Mouse (Mus musculus): ENCODE data around the gene Mrvi1. TPM values are rescaled to one million over a fixed set of nuclear protein-coding genes. Genes with fewer than 3 reads are reported as not detected.

Gene Mrvi1
- total and polyA plus RNA-seq, 2 experiments from 2014 or later, result 0.88 to 2.7 TPM

DNA sequence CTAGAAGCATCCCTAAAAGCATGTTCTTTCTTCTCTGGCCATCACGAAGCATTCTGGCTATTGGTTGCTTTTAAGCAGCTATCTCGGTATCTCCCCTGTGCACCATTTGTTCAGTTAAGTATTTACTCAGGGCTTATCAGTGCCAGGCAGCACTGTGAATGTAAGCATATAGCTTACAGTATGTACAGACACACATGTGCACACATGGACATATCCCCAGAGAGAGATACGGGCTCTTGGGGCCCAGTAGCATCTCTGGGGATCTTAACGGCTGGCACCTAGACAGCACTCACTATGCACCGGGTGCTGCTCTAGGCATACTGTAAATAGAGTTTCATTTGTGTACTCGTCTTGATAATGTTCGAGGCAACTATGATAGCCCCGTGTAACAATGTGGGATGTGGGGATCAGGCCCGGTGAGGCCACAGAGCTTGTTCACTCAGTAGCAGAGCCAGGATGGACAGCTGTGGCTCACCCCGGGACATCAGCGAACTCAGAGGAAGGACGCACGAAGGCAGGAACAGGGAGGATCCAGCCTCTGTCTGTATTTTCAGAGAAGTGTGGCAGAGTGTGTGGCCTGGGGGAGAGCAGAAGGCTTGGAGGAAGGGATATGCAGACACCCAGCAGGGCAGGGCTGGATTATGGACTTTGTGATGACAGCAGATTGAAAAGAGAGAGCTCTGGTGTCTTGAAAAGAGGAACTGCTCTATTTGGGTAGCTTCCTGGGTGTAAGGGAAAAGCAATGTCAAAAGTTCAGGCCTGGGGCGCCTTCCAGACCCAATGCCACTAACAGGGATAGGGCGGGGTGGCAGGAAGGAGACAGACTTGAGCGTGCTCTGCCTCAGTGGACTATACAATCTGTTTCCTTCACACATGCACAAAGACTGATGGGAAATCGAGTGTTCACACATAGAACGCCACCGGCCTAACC, 61.7 kb downstream of the Mrvi1 start:
- H3K27ac ChIP-seq (ENCODE audit: low read depth, low read length), result no peak overlapping the region
- no peaks in the 10 kb centered on the region for H3K36me3 ChIP-seq (ENCODE audit: insufficient read depth, low read length)
- no peak overlapping the region for H3K9ac ChIP-seq (replicated peaks; ENCODE audit: low read length, poor library complexity, severe bottlenecking)
- no peak for TF ChIP-seq CTCF (IDR thresholded peaks at IDR 0.05)
- ATAC-seq (ENCODE audit: low FRiP score), result no peak
- no peak overlapping the region for H3K4me2 ChIP-seq (ENCODE audit: low read depth, low read length, poor library complexity, severe bottlenecking)
- H3K4me3 ChIP-seq (ENCODE audit: low read depth, low read length), result no peak overlapping the region
- H3K27me3 ChIP-seq (ENCODE audit: insufficient read depth, low read length), result no peaks in the 10 kb centered on the region
- H3K4me1 ChIP-seq (ENCODE audit: insufficient read depth, low read length), result no peaks in the 10 kb centered on the region
- WGBS, result 76% methylated on average over 19 of the region's 19 CpGs
- H3K9me3 ChIP-seq (ENCODE audit: low read length), result no peaks in the 10 kb centered on the region
- no peak for DNase-seq (ENCODE audit: low spot score)

- DNase-seq (ENCODE audit: low spot score), result no peak
- WGBS, result 63% methylated on average over 3 of the region's 3 CpGs
- Histone ChIP-seq H3K4me3 (ENCODE audit: low read depth, low read length) (no peak overlapping the region), H3K4me1 (ENCODE audit: insufficient read depth, low read length) (no peaks in the 10 kb centered on the region), H3K27ac (ENCODE audit: low read depth, low read length) (no peak overlapping the region), H3K9me3 (ENCODE audit: low read length) (no peaks in the 10 kb centered on the region), H3K9ac (replicated peaks; ENCODE audit: low read length, poor library complexity, severe bottlenecking) (no peak overlapping the region), H3K27me3 (ENCODE audit: insufficient read depth, low read length) (no peaks in the 10 kb centered on the region), H3K4me2 (ENCODE audit: low read depth, low read length, poor library complexity, severe bottlenecking) (no peak overlapping the region), H3K36me3 (ENCODE audit: insufficient read depth, low read length) (no peaks in the 10 kb centered on the region)
- ATAC-seq (ENCODE audit: low FRiP score), result no peak
- no peak for TF ChIP-seq CTCF (IDR thresholded peaks at IDR 0.05)
These were observed 62.5 kb downstream of the Mrvi1 start for GRCm38 (mm10) chr7:110919721-110920120.

DNA sequence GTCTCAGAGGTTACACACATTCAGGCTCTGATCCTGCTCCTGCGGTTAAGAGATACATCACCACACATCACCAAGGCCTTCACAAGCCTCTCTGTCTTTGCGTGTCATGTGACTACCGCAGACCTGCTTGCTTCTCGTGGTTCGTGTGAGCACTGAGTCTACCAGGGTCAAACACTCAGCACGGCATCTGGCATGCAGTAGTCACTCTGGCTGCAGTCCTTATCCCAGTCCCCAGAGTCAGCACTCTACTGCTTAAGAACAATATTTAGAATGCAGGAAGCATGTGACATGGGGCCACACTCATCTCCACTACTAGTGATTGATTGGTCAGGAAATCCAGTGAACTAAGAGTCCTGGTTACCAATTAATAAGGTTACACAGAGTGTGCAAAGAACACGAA, 66.3 kb downstream of the Mrvi1 start:
- ATAC-seq (ENCODE audit: low FRiP score) (no peak), DNase-seq (ENCODE audit: low spot score) (no peak)
- no peak overlapping the region for H3K27ac ChIP-seq (ENCODE audit: low read depth, low read length)
- H3K4me2 ChIP-seq (ENCODE audit: low read depth, low read length, poor library complexity, severe bottlenecking), result no peak overlapping the region
- TF ChIP-seq CTCF (IDR thresholded peaks at IDR 0.05), result no peak
- 82% methylated on average over 7 of the region's 7 CpGs for WGBS
- no peak overlapping the region for H3K4me3 ChIP-seq (ENCODE audit: low read depth, low read length)
- H3K9ac ChIP-seq (replicated peaks; ENCODE audit: low read length, poor library complexity, severe bottlenecking), result no peak overlapping the region
- H3K27me3 ChIP-seq (ENCODE audit: insufficient read depth, low read length), result no peaks in the 10 kb centered on the region
- no peaks in the 10 kb centered on the region for H3K4me1 ChIP-seq (ENCODE audit: insufficient read depth, low read length)
- H3K36me3 ChIP-seq (ENCODE audit: insufficient read depth, low read length), result no peaks in the 10 kb centered on the region
- no peaks in the 10 kb centered on the region for H3K9me3 ChIP-seq (ENCODE audit: low read length)

DNA sequence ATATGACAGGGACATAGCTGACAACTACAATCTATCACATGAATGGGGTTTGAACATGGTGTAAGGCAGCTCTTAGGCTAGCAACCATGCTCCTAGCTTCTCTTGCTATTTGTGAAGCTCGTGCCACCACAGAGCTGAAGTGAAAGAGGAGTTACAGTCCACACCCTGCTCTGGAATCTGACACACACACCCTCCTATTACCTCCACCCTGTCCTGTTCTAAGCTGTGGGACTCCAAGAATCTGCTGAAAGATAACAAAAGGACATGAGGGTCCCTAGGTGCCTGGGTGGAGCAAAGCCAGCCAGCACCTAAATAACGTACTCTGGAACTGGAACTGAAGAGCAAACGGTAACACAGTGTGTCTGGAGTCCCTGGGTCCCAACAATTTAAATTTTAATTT, 67.7 kb downstream of the Mrvi1 start:
- no peaks in the 10 kb centered on the region for H3K4me1 ChIP-seq (ENCODE audit: insufficient read depth, low read length)
- DNase-seq (ENCODE audit: low spot score) (no peak), ATAC-seq (ENCODE audit: low FRiP score) (no peak)
- no peak overlapping the region for H3K4me2 ChIP-seq (ENCODE audit: low read depth, low read length, poor library complexity, severe bottlenecking)
- no peak overlapping the region for H3K9ac ChIP-seq (replicated peaks; ENCODE audit: low read length, poor library complexity, severe bottlenecking)
- no peaks in the 10 kb centered on the region for H3K36me3 ChIP-seq (ENCODE audit: insufficient read depth, low read length)
- TF ChIP-seq CTCF (IDR thresholded peaks at IDR 0.05), result no peak
- H3K27ac ChIP-seq (ENCODE audit: low read depth, low read length), result no peak overlapping the region
- H3K4me3 ChIP-seq (ENCODE audit: low read depth, low read length), result no peak overlapping the region
- no peaks in the 10 kb centered on the region for H3K9me3 ChIP-seq (ENCODE audit: low read length)
- no peaks in the 10 kb centered on the region for H3K27me3 ChIP-seq (ENCODE audit: insufficient read depth, low read length)
- 78% methylated on average over 3 of the region's 3 CpGs for WGBS

GRCm38 (mm10) chr7:110913754-110914153, 68.5 kb downstream of the Mrvi1 start:
- WGBS, result 94% methylated on average over 4 of the region's 4 CpGs
- H3K4me3 ChIP-seq (ENCODE audit: low read depth, low read length), result no peak overlapping the region
- ATAC-seq (ENCODE audit: low FRiP score), result no peak

More at GRCm38 (mm10) chr7:110913754-110914153, 68.5 kb downstream of the Mrvi1 start:
- DNase-seq (ENCODE audit: low spot score), result no peak
- H3K9me3 ChIP-seq (ENCODE audit: low read length), result no peaks in the 10 kb centered on the region
- H3K27ac ChIP-seq (ENCODE audit: low read depth, low read length), result no peak overlapping the region
- H3K36me3 ChIP-seq (ENCODE audit: insufficient read depth, low read length), result no peaks in the 10 kb centered on the region
- no peaks in the 10 kb centered on the region for H3K27me3 ChIP-seq (ENCODE audit: insufficient read depth, low read length)
- H3K9ac ChIP-seq (replicated peaks; ENCODE audit: low read length, poor library complexity, severe bottlenecking), result no peak overlapping the region
- no peak overlapping the region for H3K4me2 ChIP-seq (ENCODE audit: low read depth, low read length, poor library complexity, severe bottlenecking)
- TF ChIP-seq CTCF (IDR thresholded peaks at IDR 0.05), result no peak
- H3K4me1 ChIP-seq (ENCODE audit: insufficient read depth, low read length), result no peaks in the 10 kb centered on the region

Measured in midbrain, postnatal 0 days (tissue).